Mouse (Mus musculus): ENCODE results near the gene Sema3g.

Gene Sema3g

GRCm38 (mm10) chr14:31217666-31218065, at the start of gene Sema3g:
Sema3g (plus strand) TSS chr14:31217860.
- DNase-seq = peak; percentile 90

- DNase-seq = peak; percentile 69
Measured at GRCm38 (mm10) chr14:31168425-31168824, 49.2 kb upstream of the Sema3g start, which contains the start of gene Stab1. Stab1 (minus strand) TSS chr14:31168641.

DNA sequence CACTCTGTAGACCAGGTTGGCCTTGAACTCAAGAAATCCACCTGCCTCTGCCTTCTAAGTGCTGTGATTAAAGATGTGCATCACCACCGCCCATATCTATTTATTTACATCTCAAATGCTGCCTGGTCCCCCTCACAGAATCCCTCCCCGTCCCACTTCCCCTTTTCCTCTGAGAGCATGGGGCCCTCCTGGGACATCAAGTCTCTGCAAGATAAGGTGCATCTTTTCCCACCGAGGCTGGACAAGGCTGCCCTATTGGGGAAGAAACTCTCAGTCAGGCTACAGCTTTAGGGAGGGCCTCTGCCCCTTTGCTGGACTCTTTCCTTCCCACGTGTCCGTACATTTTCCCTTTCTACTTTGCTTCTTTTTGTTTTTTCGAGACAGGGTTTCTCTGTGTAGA, 48.2 kb upstream of the Sema3g start:
- no peak for DNase-seq

GRCm38 (mm10) chr14:31170963-31171362, 46.7 kb upstream of the Sema3g start:
- DNase-seq = no peak

DNA sequence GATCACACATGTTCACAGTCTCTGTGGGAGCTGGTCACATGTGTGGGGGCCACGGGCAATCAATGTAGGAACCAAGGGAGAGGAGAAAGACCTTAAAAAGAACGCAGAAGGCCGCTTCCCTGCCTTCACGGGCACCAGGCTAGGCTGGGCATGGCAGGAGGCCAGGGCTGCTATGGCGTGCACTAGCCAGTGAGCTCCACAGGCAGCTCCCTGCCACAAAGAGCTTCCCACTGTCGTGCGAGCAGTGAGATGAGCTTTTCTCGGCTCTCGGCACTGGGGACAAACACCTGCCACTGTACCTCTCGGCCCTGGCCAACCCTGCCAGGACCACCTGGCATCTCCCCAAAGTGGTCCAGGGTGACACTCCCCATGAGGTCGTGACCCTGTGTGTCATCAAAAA, 46.3 kb upstream of the Sema3g start:
- DNase-seq = no peak

GRCm38 (mm10) chr14:31171821-31172220, 45.8 kb upstream of the Sema3g start:
- DNase-seq = no peak

DNA sequence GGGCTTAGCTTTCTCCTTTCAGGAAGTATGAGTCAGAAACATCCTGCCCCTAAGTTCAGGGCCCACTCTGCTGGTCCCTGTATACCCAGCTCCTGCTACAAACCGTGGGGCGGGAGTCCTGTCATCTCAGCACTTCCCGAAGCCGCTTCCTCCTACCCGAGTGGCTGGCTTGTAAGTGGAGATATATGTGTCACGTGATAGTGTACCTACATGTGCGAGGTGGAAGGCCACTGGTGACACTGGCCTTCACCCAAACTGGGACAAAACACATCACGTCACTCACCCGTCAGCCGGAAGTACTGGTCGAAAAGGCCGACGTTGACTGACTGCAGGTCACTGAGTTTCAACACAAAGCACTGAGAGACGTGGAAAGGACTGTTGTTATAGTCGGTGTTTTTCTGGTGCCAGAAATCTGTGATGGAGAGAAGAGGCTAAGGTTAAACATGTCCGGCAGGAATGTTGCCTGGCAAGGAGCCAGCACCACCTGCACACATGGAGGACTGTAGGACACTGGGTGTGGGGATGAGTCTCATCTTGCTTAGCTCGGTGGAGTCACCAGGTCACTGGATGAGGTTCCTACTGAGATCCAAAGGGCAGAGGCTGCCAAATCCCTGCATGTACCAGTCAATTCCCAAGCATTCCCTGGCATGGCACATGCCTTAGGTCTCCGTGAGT, 44.7 kb upstream of the Sema3g start:
- no peak for DNase-seq

DNA sequence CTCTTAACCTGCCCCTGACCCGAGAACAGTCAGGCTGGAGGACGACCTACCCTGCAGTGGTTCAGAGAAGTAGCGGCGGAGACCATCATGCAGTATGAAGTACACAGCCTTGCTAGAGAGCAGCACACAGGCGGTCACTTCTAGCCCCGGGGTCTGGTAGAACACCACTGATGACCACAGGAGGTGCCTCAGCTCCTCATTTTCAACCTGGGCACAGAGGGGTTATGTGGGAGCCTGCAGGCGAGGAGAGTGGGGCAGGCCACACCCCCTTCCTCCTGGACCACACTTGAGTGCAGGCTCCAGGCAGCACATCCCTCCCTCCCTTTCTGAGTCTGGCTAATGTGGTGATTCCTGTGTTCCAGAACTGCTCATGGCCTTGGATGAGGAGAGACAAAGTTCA, 44.1 kb upstream of the Sema3g start:
- no peak for DNase-seq

- no peak for DNase-seq
Measured at GRCm38 (mm10) chr14:31177287-31177686, 40.4 kb upstream of the Sema3g start.

DNA sequence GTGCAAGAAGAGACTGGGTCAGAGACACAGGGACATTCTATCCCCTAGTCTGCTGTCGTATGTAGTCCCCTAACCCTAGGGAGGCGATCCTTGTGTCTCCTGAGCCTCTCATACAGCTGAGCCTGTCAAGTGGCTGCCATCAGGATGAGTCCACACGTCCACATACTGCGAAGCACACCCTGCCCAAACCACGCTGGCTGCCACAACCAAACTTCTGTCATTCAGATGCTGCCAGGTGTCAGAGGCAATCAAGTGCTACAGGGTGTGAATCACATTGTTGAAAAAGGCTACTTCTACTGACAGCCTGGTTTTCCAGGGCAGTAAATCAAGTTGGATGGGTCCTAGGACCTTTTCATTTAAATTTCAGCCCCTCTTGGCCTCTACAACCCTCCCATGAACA, 39.9 kb upstream of the Sema3g start:
- no peak for DNase-seq

DNA sequence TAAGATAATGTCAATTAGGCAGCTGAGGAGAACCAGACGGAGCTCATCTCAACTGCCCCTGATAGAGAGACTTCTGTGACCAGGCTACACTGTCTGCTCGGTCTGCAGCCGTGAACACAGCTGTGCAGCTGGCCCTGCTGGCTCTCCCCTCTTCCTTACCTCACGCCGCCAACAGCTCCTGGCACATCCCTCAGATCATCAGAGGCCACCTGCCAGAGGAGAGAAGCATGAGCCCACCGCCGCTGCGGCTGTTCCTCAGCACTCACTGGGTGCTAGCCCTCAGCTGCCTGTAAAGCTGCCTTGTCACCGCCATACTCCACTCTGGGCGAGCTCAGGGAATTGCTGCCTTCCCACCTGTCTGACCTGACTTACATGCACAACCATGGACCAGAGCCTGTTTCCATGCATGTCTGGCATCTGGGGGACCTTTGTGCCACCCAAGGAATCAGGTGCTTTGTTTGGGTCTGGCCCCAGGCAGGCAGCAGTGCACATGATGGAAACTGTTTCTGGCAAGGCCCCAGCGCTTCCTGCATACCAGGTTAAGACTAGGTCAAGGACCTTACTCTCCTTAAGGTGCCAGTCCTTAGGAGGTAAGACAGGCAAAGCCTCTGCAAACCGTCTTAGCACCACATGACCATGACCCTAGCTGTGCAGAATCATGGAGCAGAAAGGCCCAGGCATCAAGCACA, 37.8 kb upstream of the Sema3g start:
- DNase-seq = peak; percentile 42

GRCm38 (mm10) chr14:31181512-31181911, 36.1 kb upstream of the Sema3g start:
- no peak for DNase-seq

- DNase-seq = peak; percentile 62
Measured at GRCm38 (mm10) chr14:31182786-31183290, 34.8 kb upstream of the Sema3g start.

DNA sequence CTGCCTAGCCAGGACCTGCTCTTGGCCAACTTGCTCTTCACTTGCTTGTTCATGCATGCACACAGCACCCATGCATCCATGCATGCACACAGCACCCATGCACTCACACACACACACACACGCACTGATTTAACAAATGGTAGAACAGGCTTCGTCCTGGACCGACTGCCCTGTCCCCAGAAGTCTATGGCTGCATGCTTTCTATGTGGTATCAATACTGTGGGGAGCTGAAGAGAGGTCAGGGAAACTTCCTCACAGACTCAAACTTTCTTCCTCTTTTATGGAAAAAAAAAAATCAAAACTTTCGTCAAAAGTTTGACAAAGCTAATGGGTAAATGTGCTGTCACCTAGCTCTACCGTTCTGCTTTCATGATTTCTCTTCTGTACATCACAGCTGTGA, 34.1 kb upstream of the Sema3g start:
- no peak for DNase-seq

DNA sequence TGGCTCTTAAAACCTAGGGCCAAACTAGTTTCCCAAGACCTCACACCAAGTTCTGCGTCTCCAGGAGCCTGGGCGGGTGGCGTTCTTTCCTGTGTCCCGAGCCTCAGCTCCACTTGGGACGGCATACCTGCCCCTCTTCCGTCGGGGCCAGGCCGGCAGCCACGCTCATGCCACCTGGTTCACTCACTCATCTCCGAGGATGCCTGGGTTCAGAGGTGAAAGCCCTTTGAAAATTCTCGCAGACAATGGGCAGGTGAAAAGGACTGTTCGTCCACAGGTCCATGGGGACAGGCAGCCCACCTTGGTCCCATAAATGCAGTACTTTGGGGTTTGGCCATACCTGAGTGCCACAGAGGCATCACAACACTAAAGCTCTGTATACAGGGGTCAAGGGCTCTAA, 33.5 kb upstream of the Sema3g start:
- DNase-seq = no peak

- DNase-seq = peak; percentile 84
Measured at GRCm38 (mm10) chr14:31186656-31187055, 31.0 kb upstream of the Sema3g start.

- peak; percentile 76 for DNase-seq
Measured at GRCm38 (mm10) chr14:31188771-31189181, 28.9 kb upstream of the Sema3g start.

GRCm38 (mm10) chr14:31189348-31189747, 28.3 kb upstream of the Sema3g start:
- no peak for DNase-seq

GRCm38 (mm10) chr14:31191936-31192335, 25.7 kb upstream of the Sema3g start:
- DNase-seq = peak; percentile 67

GRCm38 (mm10) chr14:31193791-31194190, 23.9 kb upstream of the Sema3g start:
- no peak for DNase-seq

DNA sequence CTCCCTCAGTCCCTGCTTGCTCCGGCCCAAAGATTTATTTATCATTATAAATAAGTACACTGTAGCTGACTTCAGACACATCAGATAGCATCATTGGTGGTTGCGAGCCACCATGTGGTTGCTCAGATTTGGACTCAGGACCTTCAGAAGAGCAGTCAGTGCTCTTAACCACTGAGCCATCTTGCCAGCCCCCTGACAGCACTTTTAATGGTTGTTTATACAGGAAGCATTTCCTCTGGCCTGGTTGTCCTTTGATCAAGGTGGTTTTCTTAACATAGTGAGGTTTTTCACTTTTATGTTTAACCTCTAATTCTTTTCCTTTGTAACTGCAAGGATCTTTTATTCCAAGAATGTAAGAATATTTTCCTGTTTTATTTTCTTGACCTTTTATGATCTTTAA, 23.2 kb upstream of the Sema3g start:
- peak; percentile 42 for DNase-seq

DNA sequence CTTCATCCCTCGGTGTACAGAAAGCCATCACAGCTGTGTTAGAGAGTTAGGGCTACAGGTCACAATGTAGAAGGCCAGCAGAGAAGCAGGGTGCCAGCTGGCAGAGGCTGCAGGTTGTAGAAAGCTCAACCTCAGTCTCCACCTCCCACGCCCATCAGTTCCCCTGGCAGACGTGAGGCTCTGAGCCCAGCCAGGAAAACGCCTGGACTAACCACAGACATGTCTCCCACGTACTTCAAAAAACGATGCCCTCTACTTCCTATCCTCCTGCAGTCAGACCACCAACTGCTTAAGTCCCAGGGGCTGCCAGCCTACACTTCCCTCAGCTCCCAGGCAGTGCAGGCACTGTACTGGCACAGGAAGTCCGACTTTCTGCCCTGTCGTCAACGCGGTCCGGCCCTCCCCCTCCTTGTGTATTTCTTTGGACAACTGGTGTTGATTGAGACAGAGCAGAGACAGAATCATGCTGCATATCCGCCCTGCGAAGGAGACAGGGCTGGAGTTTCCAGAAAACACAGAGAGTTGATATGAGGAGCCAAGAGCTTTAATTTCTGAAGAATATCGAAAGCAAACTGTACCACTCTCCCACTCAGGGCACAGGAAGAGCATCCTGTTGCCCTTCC, 22.7 kb upstream of the Sema3g start:
- peak; percentile 89 for DNase-seq

DNA sequence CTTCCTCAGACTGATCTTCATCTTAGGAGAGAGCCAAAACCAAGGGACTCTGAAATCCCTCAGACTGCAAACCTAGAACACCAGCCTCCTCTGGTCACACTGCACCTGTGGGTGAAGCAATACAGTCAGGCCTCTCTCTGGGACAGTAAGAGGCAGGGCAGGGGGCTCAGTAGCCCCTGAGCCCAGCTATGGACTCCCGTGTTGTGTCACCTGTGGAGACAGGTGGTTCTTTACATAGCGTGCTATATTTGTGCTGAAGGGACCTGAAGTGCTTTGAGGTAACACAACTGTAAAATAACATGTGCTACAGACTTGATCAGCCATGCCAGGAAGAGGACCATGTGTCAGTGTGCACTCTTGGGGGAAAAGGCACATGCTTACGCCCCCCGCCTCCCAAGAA, 22.1 kb upstream of the Sema3g start:
- DNase-seq = no peak

DNA sequence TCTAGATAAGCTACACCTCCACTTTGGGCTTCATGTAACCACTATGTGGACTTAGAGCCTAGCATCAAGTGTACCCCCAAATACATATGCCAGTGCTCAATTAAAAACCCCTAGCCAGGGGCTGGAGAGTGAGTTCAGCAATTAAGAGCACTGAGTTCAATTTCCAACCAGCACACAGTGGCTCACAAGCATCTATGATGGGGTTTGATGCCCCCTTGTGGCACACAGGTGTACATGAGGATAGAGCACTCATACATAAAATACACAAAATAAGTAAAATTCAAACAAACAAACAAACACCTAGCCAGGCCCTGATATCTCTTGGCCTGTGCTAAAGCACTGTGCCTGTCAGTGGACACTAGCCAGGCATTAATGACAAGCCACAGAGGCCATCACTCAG, 21.7 kb upstream of the Sema3g start:
- DNase-seq = peak; percentile 80

Data from lung, postnatal 36 days (tissue).